Mouse (Mus musculus): ENCODE data around the gene Ush1g.
A peak's percentile ranks its signal among the peaks of the same experiment; 100 is the strongest.

The Ush1g gene

GRCm38 (mm10) chr11:115321906-115322693 lies at the start of gene Ush1g:
Gene Ush1g, minus strand, starts transcription at chr11:115322041.
- peak; percentile 38 for DNase-seq

DNA sequence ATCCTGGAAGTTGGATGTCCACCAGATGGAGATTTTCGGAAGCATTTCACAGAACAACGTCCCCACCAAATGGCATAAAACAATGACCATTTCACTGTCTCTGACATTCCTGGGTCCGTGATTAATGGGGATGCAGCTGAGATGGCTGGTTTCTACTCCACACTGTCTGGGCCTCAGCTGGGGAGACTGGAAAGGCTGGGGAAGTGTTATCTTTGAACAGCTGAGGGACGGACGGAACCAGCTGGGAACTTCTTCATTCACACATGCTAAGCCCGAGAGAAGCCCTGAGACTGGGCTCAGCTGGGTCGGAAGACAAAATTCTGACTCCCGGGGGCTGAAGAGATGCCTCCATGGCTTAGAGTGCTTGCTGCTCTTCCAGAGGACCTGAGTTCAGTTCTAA lies 49.5 kb upstream of the Ush1g start:
- no peak for DNase-seq

- no peak for DNase-seq
These were observed 48.5 kb upstream of the Ush1g start for GRCm38 (mm10) chr11:115370368-115370767.

- DNase-seq: peak; percentile 93
These were observed 45.6 kb upstream of the Ush1g start, which contains the start of gene Hid1 for GRCm38 (mm10) chr11:115367395-115367944. Gene Hid1, minus strand, starts transcription at chr11:115367756.

- peak; percentile 73 for DNase-seq
These were observed 45.0 kb upstream of the Ush1g start for GRCm38 (mm10) chr11:115366706-115367394.

- no peak for DNase-seq
These were observed 44.3 kb upstream of the Ush1g start for GRCm38 (mm10) chr11:115366039-115366705.

DNA sequence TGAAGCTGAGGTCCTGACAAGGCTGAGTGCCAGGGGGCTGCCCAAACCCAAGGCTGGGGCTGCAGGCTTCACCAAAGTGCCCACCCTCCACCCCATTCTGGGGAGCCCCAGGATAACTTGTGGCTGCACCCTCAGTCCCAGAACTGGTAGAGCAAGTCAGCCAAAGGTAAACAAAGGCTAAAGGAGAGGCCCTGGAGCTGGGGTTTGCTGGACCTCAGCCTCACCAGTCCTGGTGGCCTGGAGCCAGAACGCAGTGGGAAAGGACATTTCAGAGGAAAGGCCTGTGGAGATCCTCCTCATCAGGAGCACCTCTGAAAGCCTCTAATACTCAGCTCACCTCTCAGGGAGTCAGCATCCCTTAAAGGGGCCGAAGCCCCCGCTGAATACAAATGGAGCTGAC lies 42.3 kb upstream of the Ush1g start:
- DNase-seq: no peak

- no peak for DNase-seq
These were observed 37.9 kb upstream of the Ush1g start for GRCm38 (mm10) chr11:115359726-115360125.

GRCm38 (mm10) chr11:115359293-115359692 lies 37.5 kb upstream of the Ush1g start:
- DNase-seq: no peak

- peak; percentile 73 for DNase-seq
These were observed 36.6 kb upstream of the Ush1g start for GRCm38 (mm10) chr11:115358468-115358867.

GRCm38 (mm10) chr11:115354183-115354582 lies 32.3 kb upstream of the Ush1g start:
- peak; percentile 56 for DNase-seq

DNA sequence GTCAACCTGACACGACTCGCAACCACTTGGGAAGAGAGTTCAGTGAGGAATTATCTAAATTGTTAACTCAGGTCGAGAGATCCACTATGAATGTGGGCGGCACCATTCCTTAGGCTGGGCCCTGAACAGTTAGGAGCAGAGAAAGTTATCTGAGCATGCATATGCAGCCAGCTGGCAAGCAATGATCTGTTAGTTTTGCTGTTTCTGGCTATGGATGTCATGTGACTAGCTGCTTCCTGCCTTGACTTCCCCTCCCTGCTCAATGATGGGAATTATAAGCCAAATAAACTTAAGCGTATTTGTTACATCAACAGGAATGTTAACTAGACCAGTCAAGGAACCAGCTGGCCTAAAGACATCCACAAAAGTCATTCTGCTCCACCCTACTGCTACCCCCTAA lies 31.5 kb upstream of the Ush1g start:
- DNase-seq: no peak

DNA sequence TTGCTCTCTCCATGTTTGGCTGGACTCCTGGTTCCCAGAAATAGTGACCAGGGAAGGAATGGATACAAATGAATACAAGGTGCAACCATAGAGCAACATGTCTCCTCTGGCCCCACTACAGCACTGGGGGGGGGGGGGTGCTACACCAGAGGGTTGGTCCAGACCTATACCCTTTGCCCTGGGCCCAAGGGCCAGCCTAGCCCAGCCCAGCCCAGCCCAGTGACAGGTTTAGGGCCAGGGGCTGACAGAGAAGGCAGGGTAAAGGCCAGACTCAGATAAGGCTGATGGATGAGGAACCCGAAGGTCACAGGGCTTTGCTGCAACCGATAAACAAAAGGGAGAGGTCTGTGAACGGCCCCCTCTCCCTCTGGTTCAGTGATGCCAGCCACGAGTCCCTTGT lies 28.1 kb upstream of the Ush1g start:
- no peak for DNase-seq

DNA sequence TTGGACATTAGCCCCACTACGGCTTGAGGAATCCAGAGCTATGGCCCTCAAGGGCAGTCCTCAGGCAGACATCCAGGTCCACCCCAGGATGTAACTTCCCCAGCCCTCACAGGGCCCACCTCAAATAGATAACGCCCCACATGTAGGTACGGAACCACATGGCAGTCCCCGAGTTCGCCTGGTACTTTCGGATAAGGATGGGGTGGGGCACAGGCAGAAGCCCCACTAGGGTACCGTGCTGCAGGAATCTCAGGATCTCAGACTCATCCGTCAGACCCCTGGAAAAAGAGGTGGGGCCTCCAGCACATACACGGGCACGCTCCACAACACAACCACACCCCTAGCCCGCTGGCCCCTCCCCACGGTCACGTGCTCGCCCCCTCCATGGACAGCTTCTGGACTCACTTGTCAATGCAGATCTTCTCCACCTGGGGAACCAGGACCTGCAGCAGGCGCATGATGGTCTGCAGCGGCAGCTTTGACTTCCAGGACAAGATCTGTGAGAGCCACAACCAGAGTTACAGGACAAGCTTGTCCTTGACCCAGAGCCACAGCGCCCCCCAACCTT lies 26.9 kb upstream of the Ush1g start:
- no peak for DNase-seq

- no peak for DNase-seq
These were observed 23.7 kb upstream of the Ush1g start for GRCm38 (mm10) chr11:115345515-115345914.

GRCm38 (mm10) chr11:115344967-115345366 lies 23.1 kb upstream of the Ush1g start:
- DNase-seq: no peak

DNA sequence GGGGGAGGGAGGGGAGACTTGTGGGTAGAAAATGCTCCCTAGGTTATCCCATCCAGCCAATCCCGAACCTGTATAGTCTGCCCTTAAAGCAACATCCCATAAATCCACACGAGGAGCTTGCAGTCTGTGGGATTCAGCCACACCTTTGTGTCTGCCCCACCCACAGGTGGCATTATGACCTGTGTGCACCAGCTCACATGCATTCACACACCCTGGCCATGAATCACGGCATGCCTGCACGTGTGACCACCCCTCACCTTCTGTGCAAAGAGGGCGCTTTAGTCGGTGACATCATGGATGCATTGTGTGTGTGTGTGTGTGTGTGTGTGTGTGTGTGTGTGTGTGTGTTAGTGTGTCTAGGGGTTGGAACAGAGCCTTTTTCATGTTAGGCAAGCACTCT lies 20.0 kb upstream of the Ush1g start:
- no peak for DNase-seq

GRCm38 (mm10) chr11:115341246-115341645 lies 19.4 kb upstream of the Ush1g start:
- no peak for DNase-seq

DNA sequence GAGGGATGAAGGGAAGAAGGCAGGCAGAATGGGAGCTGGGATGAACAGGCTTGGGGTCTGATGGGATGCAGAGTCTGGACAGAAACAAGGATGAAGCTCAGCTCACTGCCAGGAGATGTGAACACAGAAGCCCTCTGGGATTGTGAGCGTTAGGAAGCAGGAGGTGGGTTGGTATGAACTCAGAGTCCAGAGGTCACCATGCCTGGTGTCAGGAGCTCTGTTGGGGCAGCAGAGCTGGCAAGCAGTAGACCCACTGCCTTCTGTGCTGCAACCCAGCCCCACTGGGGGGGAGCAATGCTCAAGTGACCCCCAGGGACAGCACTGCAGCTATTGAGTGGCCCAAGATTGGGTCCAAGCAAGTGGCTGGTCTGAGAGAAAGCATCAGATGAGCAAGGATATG lies 16.0 kb upstream of the Ush1g start:
- no peak for DNase-seq

- DNase-seq: no peak
These were observed 15.5 kb upstream of the Ush1g start for GRCm38 (mm10) chr11:115337350-115337749.

- no peak for DNase-seq
These were observed 14.3 kb upstream of the Ush1g start for GRCm38 (mm10) chr11:115336115-115336514.

DNA sequence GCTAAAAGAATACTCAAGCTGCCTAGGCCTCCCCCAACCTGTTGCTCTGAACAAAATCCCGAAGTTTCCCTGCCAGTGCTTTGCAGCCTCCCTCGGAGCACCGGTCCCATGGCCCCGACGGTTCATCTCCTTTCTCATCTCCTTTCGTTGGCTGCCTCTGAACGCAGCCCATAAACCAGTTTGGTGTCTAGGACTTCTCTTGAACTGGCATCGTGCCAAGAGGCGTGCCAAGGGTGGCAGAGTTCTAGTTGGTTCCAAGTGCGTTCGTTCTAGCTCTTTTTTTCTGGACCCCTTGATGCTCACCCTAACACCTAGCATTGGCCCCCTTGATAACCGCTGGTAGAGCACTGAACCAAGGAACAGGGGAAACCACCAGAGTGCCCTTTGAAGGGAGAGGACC lies 13.4 kb upstream of the Ush1g start:
- no peak for DNase-seq

DNA sequence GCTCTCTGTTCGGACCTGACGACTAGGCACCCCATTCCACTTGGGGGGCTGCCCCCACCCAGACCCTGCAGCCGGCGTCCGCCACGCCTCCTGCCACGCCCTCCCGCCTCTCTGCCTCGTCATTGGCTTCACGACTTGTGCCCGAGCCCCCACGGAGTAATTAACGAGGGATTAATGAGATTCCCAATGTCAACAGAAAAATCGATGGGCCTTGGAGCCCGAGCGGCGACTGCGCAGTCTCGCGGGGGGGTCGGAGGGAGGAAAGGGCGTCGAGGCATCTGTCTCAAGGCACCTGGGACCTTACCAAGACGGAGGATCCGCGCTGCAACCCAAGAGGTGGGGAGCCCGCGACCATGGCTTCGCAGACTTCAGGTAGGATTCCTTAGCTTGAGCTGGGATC lies 12.7 kb upstream of the Ush1g start, which contains the start of gene Otop3:
Otop3 (plus strand) TSS at position 201 of the 400 bp plus-strand sequence.
- DNase-seq: no peak
